Mouse (Mus musculus) forebrain, embryonic 10.5 days (tissue): Measurements from ENCODE around the gene Cdh10. TPM values are rescaled to one million over a fixed set of nuclear protein-coding genes. Genes with fewer than 3 reads are reported as not detected.
A peak's percentile ranks its signal among the peaks of the same experiment; 100 is the strongest.

Source experiments
- DNase-seq: peaks from one replicate; pipeline ENCODE4 v3.0.0-alpha.2; 2017; ENCODE audit warnings: low spot score; ENCODE audit errors: extremely low spot score
- H3K27ac ChIP-seq: fragments of 300-500 bp; sonication (generic); 2 replicates; pipeline ENCODE4 v1.5.1; 2016; ENCODE audit warnings: mild to moderate bottlenecking
- H3K27me3 ChIP-seq: fragments of 300-500 bp; sonication (generic); 2 replicates; pipeline ENCODE4 v1.6.1; 2016; ENCODE audit warnings: mild to moderate bottlenecking; ENCODE audit not compliant: poor library complexity, severe bottlenecking
- H3K36me3 ChIP-seq: fragments of 300-500 bp; sonication (generic); replicated peaks from 2 replicates; pipeline ENCODE4 v1.6.1; 2016; ENCODE audit warnings: mild to moderate bottlenecking, moderate library complexity
- H3K4me1 ChIP-seq: fragments of 300-500 bp; sonication (generic); 2 replicates; pipeline ENCODE4 v1.6.1; 2016
- H3K4me3 ChIP-seq: fragments of 300-500 bp; sonication (generic); 2 replicates; pipeline ENCODE4 v1.5.1; 2016; ENCODE audit warnings: mild to moderate bottlenecking, moderate library complexity
- H3K9me3 ChIP-seq: fragments of 300-500 bp; sonication (generic); 2 replicates; pipeline ENCODE4 v1.6.1; 2016; ENCODE audit warnings: mild to moderate bottlenecking, moderate library complexity
- WGBS: fragments of 180-500 bp; shearing (Covaris S2); methylation state at CpG from one replicate; pipeline ENCODE4 v1.1.7; 2016; 5-methylcytosine and 5-hydroxymethylcytosine counted together
- polyA plus RNA-seq: library from polyadenylated mRNA; unstranded; fragments of >200 nt; fragmentation: Nextera tagmentation; extraction: Ambion mirVana; gene quantifications from 2 replicates; pipeline ENCODE4 v1.2.1, GENCODE M21; 2016

The Cdh10 gene
- polyA plus RNA-seq: 1.6 and 2.2 TPM in 2 replicates

DNA sequence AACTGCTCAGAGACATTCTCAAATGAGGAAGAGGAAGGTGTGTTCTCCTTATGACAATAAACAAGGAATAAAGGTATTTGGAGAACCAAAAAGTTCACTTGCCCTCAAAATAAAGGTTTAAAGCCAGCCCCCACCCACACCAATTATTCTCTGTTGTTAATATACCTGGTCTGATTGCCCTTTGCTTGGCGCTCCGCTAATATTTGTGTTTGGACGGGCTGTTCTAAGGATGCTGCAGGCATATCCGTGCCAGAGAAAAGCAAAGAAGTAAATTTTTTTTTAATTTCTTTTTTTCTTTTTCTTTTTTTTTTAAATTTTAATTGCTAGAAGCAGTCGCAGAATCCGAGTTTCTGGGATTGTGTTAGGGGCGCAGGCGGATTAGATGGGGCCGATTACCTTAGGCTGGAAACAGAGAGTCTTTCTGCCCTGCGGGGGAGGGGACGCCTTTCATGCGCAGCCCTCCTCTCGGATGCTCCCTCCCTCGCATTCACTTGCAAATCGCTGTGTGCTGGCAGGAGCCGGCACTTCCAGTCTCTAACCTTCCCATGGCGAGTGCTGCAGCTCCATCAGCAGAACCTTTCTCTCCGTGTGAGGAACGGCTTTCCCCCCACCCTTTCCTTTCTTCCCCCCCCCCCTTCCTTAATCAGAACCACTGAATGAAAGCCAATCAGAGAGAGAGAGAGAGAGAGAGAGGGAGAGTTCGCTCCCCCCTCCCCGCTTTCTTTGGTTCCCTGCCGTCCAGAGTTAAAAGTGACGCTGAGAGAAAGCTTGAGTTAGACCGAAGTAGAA lies at the start of gene Cdh10:
Gene Cdh10, plus strand, starts transcription at position 763 of the 789 bp plus-strand sequence.
- no peaks in the 10 kb centered on the region for H3K27me3 ChIP-seq
- peak; percentile 76 for DNase-seq
- H3K36me3 ChIP-seq: no peaks in the 10 kb centered on the region
- no peaks in the 10 kb centered on the region for H3K9me3 ChIP-seq
- H3K4me1 ChIP-seq: peaks cover 7% of the 10 kb centered on the region
- WGBS: under 1% methylated on average over 24 of the region's 24 CpGs
- peak within 1 kb of the TSS; percentile 79 for H3K27ac ChIP-seq
- peak within 1 kb of the TSS; percentile 52 for H3K4me3 ChIP-seq

DNA sequence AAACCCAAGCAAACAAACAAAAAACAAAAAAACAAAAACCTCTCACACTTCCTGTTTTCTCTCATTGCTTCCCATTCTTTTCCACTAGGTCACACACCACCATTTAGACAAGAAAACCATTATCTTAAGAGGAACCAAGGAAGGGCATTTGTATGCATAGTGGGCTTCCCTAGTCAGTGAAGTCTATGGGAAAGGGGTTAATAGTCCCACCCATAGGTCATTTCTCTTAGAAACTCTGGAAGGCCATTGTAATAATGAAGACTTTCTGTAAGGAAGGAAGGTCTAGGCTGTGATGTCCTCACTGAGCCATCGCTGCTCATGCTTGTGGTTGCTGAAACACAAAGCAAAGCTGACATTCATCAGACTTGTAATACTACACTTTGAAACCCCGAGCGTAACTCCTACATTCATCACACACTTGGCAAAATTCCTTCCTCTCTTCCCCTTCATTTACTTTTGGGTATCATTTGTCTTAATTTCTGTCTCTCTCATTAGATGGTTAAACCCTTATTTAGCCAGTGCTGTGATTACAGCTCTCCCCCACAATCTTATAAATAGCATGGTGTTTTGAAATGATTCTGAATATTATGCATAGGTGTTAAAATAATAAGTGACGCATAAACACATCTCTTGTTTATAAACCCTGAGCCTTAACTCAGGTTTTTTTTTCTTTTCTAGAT lies 9.5 kb upstream of the Cdh10 start:
- Histone ChIP-seq H3K27ac (no peak overlapping the region), H3K27me3 (no peaks in the 10 kb centered on the region), H3K9me3 (no peaks in the 10 kb centered on the region), H3K4me1 (no peaks in the 10 kb centered on the region), H3K36me3 (no peaks in the 10 kb centered on the region), H3K4me3 (no peak overlapping the region)
- WGBS: 88% methylated on average over 4 of the region's 4 CpGs
- no peak for DNase-seq

GRCm38 (mm10) chr15:18817707-18818106 lies 1.0 kb upstream of the Cdh10 start:
- DNase-seq: no peak
- 63% methylated on average over 3 of the region's 3 CpGs for WGBS
- no peaks in the 10 kb centered on the region for H3K9me3 ChIP-seq
- peaks cover 7% of the 10 kb centered on the region for H3K4me1 ChIP-seq
- no peaks in the 10 kb centered on the region for H3K27me3 ChIP-seq
- H3K36me3 ChIP-seq: no peaks in the 10 kb centered on the region
- H3K4me3 ChIP-seq: no peak overlapping the region
- no peak overlapping the region for H3K27ac ChIP-seq

- Histone ChIP-seq H3K4me1 (peaks cover 7% of the 10 kb centered on the region), H3K27me3 (no peaks in the 10 kb centered on the region), H3K27ac (no peak overlapping the region), H3K4me3 (no peak overlapping the region), H3K36me3 (no peaks in the 10 kb centered on the region), H3K9me3 (no peaks in the 10 kb centered on the region)
- DNase-seq: no peak
- WGBS: 28% methylated on average over 3 of the region's 3 CpGs
Measured at GRCm38 (mm10) chr15:18820226-18820625, 1.5 kb downstream of the Cdh10 start.

DNA sequence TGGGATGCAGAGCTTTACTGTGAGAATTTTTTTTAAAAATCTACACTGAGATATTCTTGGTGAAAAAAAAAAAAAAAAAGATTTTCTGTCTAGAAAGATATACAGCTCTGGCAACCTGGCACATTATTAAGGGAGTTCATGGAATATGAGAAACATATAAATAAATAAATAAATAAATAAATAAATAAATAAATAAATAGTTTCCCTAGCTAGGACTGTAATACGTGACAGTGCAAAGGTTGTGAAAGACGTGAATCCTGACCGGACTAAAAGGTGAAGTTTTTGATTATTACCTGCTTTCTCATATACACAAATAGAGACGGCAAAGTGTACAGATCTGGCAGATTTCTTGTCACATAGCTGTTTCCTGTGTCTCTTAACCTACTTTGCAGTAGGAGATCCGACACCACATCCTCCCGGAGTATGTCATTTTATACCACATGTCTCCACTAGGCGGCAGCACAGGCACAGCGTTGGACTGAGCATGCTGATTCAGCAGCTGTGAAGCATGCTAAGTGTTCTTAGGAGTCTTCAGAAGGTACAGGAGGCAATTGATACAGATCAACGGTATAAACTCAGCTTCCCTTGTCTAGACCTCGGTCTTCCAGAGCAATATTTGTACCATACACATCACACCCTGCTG lies 2.5 kb downstream of the Cdh10 start:
- no peaks in the 10 kb centered on the region for H3K27me3 ChIP-seq
- DNase-seq: peak; percentile 82
- no peaks in the 10 kb centered on the region for H3K36me3 ChIP-seq
- H3K4me1 ChIP-seq: peaks cover 7% of the 10 kb centered on the region
- no peak overlapping the region for H3K4me3 ChIP-seq
- WGBS: 27% methylated on average over 10 of the region's 10 CpGs
- no peak overlapping the region for H3K27ac ChIP-seq
- no peaks in the 10 kb centered on the region for H3K9me3 ChIP-seq

- 93% methylated on average over 2 of the region's 2 CpGs for WGBS
- no peak overlapping the region for H3K27ac ChIP-seq
Measured at GRCm38 (mm10) chr15:18823420-18823819, 4.7 kb downstream of the Cdh10 start.

DNA sequence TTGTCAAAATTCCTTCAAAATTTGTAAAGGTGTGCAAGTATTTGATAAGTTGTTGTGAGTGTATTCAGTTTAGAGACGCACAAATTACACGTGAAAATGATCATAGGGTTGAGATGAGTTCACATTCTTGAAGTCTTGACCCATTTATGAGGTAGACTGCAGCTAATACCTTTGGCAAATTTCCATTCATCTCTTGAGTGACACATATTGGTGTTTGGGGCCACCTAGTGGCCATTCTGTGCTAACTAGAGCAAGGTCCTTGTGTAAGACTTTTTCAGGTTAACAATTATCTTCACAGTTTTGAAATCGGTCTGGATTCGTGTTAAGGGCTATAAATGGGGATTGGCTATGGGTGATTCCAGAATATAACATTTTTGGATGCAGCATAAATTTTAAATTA lies 13.5 kb downstream of the Cdh10 start:
- H3K4me3 ChIP-seq: no peak overlapping the region
- no peaks in the 10 kb centered on the region for H3K9me3 ChIP-seq
- H3K36me3 ChIP-seq: no peaks in the 10 kb centered on the region
- H3K27ac ChIP-seq: no peak overlapping the region
- 30% methylated on average over 4 of the region's 4 CpGs for WGBS
- peak; percentile 25 for DNase-seq
- no peaks in the 10 kb centered on the region for H3K4me1 ChIP-seq
- no peaks in the 10 kb centered on the region for H3K27me3 ChIP-seq

More at GRCm38 (mm10) chr15:18823420-18823819, 4.7 kb downstream of the Cdh10 start:
- DNase-seq: no peak
- H3K9me3 ChIP-seq: no peaks in the 10 kb centered on the region
- no peak overlapping the region for H3K4me3 ChIP-seq
- no peaks in the 10 kb centered on the region for H3K36me3 ChIP-seq
- H3K4me1 ChIP-seq: peaks cover 7% of the 10 kb centered on the region
- H3K27me3 ChIP-seq: no peaks in the 10 kb centered on the region

DNA sequence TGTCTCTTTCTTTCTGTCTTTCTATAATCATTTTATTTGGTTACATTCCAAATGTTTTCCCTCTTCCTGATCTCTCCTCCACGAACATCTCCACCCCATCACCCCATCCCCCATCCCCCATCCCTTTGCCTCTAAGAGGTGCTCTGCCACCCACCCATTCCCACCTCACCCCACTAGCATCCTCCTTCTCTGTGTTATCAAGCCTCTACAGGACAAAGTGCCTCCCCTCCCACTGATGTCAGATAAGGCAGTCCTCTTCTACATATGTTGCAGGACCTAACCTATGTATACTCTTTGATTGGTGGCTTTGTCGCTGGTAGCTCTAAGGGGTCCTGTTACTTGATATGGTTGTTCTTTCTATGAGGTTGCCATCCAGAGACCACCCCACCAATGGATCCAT lies 23.0 kb downstream of the Cdh10 start:
- DNase-seq: no peak
- H3K27ac ChIP-seq: no peak overlapping the region
- no peaks in the 10 kb centered on the region for H3K4me1 ChIP-seq
- no peak overlapping the region for H3K4me3 ChIP-seq
- no peaks in the 10 kb centered on the region for H3K27me3 ChIP-seq
- 79% methylated on average over 2 of the region's 2 CpGs for WGBS
- H3K36me3 ChIP-seq: no peaks in the 10 kb centered on the region
- no peaks in the 10 kb centered on the region for H3K9me3 ChIP-seq

GRCm38 (mm10) chr15:18844807-18845206 lies 26.1 kb downstream of the Cdh10 start:
- WGBS: 74% methylated on average over 5 of the region's 5 CpGs
- no peak for DNase-seq
- Histone ChIP-seq H3K36me3 (no peaks in the 10 kb centered on the region), H3K4me3 (no peak overlapping the region), H3K9me3 (no peaks in the 10 kb centered on the region), H3K4me1 (no peaks in the 10 kb centered on the region), H3K27ac (no peak overlapping the region), H3K27me3 (no peaks in the 10 kb centered on the region)

- no peak overlapping the region for H3K27ac ChIP-seq
- H3K4me3 ChIP-seq: no peak overlapping the region
- DNase-seq: no peak
- H3K36me3 ChIP-seq: no peaks in the 10 kb centered on the region
- no peaks in the 10 kb centered on the region for H3K27me3 ChIP-seq
- 87% methylated on average over 2 of the region's 2 CpGs for WGBS
- no peaks in the 10 kb centered on the region for H3K4me1 ChIP-seq
- no peaks in the 10 kb centered on the region for H3K9me3 ChIP-seq
Measured at GRCm38 (mm10) chr15:18850497-18850896, 31.8 kb downstream of the Cdh10 start.

DNA sequence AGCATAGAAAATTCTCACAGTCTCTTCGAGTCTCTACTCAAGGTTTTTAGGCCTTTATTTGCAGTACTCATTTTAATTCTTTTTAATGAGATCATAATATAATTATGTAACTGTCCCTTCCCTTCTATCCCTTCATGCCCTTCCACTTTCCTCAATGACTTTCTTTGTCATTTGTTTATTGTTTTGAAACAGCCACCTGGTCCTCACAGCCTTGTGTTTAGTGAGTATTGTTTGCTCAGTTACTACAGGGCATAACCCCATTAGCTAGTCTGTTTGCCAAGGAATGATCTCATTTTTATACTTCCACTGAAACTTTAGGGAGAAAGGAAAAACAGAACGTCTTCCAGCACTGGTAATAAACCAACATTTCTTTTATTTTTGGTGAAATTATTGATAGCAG lies 39.4 kb downstream of the Cdh10 start:
- H3K36me3 ChIP-seq: no peaks in the 10 kb centered on the region
- no peak overlapping the region for H3K4me3 ChIP-seq
- H3K27me3 ChIP-seq: no peaks in the 10 kb centered on the region
- H3K9me3 ChIP-seq: no peaks in the 10 kb centered on the region
- 76% methylated on average over 2 of the region's 2 CpGs for WGBS
- no peak overlapping the region for H3K27ac ChIP-seq
- no peak for DNase-seq
- H3K4me1 ChIP-seq: no peaks in the 10 kb centered on the region

DNA sequence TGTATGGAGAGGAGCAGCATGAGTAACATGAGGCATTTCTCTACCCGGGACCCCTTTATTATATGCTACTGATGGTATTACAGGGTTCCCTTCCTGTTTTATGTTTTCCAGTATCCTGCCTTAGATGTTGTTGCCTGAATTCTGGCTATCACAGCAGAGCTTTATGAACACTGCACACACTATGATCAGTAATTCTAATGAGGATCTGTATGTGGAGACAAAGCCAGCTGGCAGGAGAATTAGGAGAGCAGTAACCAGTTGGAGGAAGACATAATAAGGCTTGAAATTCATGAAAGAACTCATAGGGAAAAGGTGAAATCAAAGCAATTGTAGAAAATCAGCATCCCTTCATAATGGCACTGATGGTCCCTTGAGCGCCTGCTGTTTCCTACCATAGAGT lies 51.1 kb downstream of the Cdh10 start:
- Histone ChIP-seq H3K4me3 (no peak overlapping the region), H3K4me1 (no peaks in the 10 kb centered on the region), H3K9me3 (no peaks in the 10 kb centered on the region), H3K27me3 (no peaks in the 10 kb centered on the region), H3K36me3 (no peaks in the 10 kb centered on the region), H3K27ac (no peak overlapping the region)
- no peak for DNase-seq
- 95% methylated on average over 2 of the region's 2 CpGs for WGBS

- WGBS: 81% methylated on average over 5 of the region's 5 CpGs
- Histone ChIP-seq H3K27me3 (no peaks in the 10 kb centered on the region), H3K27ac (no peak overlapping the region), H3K9me3 (no peaks in the 10 kb centered on the region), H3K36me3 (no peaks in the 10 kb centered on the region), H3K4me3 (no peak overlapping the region), H3K4me1 (no peaks in the 10 kb centered on the region)
- no peak for DNase-seq
Measured at GRCm38 (mm10) chr15:18881467-18881866, 62.7 kb downstream of the Cdh10 start.
